Mouse (Mus musculus): ENCODE results near the gene Matk.
A peak's percentile ranks its signal among the peaks of the same experiment; 100 is the strongest.

Matk gene

DNA sequence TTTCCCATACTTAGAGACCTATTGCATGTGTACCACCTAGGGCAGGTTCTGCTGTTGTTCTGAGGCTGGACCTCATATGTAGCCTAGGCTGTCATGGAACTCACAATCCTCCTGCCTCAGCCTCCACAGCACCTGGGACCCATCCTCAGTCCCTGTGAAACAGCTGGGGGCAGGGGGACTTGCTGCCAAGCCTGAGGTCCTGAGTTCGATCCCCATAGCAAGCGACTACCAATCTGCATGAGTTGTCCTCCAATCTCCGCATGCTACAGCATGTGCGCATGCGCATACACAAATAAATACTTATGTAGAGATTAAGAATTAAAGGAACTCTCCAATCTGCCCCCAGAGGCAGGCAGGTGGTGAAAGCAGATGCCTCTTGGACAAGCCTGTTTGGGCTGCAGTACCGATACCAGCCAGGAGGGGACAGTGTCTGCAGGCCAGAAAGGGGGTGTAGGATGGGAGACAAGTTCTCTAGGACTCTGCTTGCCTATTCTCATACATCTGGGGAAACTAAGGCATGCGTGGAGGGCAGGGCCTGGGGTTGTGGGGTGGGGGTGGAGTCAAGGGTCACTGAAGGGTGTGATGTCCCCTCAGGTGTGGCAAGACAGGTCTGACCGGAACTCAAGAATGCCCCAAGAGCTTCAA lies 34.9 kb downstream of the Matk start:
- DNase-seq (ENCODE audit: low spot score): peak; percentile 66

DNA sequence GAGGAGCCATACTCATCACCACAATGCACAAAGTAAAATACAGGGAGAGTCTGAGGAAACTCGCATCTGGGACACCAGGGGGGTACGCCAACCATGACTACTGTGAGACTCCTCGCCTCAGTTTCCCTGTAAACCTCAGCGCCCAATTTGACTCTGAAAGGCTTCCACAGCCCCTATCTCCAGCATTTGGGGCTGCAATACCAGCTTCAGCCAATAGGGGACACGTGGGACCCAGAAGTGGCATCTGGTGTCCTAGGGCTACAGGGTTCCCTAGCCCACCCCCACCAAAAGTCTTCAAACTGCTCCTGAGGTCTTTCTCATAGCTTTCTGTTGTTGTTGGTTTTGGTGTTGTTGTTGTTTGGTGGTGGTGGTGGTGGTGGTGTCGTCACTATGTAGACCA lies 35.9 kb downstream of the Matk start:
- peak; percentile 46 for DNase-seq (ENCODE audit: low spot score)

DNA sequence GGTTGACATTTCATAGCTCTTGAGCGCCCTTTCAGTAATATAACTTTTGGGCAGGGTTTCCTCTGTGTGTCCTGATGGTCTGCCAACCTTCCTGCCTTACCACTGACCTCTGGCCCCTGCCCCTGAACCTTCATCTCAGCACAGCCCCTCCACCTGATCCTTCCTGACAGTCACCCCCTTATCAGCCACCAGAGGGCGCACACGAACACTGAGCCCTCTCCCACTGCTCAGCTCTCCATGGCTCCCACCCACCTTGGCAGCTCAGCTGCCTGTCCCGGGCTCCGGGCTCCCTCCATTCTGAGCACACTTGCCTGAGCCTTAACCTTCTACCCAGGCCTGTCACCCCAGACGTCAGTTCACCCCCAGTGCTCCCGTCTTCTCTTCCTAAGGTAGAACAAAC lies 36.5 kb downstream of the Matk start:
- peak; percentile 74 for DNase-seq (ENCODE audit: low spot score)

DNA sequence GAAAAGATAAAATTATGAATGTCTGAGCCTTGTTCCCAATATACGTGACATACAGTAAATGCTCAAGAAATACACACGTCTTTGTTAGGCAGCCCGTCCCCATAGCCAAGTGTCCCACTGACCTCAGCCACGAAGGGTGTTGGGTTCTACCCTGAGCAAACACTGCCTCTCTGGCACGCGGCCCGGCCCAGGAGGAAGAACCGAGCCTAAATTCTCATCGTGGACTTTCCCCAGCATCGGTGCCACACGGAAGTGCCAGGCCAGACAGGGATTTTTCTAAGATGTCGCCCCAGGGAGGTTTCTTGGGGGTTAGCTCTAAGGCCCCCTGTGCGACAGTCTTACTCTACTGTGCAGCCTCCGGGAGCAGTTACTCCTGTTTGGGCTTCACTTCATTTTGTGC lies 37.1 kb downstream of the Matk start:
- no peak for DNase-seq (ENCODE audit: low spot score)

DNA sequence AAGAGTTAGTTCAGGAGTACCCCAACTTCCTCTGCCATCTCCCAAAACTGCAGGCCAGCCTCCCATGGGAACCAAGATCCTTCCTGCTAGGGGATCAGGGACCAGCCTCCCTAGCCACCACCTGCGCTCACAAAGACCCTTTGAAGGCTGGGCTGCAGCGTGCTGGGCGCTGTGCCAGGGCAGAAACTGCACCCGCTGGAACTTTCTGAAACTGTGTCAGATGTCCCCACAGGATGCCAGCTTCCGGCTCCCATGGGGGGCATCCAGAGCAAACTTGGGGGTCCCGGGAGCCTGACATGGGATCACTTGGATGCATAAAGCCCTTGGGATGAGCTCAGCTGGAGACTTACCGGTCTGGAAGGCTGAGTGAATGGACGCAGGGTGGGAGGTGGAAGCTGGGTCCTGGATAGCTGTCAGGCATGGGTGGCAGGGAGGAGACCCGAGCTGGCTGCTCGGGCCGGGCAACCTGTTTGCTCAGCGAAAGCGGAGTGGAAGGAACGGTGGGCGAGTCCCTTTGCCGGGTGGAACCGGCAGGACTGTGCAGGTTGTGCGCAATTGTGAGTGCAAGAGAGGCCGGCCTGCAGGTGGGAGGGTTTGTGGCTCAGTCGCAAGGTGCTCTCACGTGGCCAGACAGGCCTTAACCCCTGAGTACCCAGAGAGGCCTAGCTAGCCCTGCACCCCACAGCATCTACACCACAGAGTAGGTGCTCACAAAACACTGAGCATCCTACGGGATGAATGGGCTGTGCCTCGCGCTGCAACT lies 38.1 kb downstream of the Matk start:
- no peak for DNase-seq (ENCODE audit: low spot score)

DNA sequence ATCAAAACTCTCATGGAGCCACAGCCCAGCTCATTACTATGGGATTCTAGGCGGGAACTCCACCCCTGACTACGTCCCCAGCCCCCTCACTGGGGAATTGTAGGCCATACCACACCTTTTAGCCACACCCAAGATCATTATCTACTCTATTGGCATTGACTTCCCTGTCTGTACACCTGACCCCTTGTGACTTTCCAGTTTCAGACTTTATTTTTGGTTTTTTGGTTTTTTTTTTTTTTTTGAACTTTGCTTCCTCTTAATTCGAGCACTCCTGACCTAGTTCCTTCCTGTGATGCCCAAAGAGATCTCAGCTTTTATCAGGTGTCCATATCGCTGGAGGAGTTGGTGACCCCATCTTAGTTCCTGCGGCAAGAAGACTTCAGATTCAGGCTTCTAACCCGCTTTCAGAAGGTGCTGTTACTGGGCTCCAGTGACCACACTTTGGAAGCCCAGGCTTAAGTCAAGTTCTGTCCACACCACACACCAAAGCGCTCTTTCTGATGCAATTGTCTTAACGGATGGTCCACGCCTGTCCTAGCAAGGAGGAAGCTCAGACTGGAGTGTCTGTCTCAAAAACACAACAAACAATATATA lies 38.9 kb downstream of the Matk start, which contains the start of gene Tjp3:
TSS of gene Tjp3 (minus strand) at position 71 of the 594 bp plus-strand sequence.
- no peak for DNase-seq (ENCODE audit: low spot score)

DNA sequence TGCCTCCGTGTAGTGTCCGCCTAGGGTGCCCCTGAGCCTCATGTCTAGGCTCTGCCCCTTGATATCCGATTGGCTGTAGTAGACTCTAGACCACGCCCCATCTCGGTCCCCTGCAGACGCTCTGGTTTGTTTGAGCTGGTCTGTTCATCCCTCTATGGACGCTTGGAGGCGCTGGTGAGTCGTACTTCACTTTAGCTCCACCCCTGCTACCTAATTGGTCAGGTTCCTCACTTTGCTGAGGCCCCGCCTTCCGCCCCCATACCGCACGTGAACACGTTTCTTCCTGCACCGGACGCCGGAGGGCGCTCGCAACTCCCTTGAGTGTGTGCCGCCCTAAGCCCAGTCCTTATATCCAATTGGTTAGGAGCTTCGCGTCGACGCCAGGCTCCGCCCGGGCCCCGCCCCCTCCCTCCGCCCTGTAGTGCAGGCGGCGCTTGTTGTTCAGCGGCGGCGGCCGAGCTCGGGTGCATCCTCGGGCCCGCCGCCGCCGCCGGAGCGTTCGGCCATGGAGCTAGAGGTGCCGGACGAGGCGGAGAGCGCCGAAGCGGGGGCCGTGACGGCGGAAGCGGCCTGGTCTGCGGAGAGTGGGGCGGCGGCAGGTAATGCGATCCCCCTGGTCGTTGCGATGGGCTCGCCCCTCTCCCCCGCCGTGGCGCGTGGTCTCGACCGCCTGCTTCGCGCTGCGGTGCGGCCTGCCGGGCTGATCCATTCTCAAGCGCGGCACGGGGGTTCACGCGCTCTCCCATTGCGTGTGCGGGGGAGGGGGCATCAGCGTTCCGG lies 40.0 kb downstream of the Matk start, which contains the start of gene Pip5k1c:
TSS of gene Pip5k1c (plus strand) at position 410 of the 780 bp plus-strand sequence.
- peak; percentile 100 for DNase-seq (ENCODE audit: low spot score)

DNA sequence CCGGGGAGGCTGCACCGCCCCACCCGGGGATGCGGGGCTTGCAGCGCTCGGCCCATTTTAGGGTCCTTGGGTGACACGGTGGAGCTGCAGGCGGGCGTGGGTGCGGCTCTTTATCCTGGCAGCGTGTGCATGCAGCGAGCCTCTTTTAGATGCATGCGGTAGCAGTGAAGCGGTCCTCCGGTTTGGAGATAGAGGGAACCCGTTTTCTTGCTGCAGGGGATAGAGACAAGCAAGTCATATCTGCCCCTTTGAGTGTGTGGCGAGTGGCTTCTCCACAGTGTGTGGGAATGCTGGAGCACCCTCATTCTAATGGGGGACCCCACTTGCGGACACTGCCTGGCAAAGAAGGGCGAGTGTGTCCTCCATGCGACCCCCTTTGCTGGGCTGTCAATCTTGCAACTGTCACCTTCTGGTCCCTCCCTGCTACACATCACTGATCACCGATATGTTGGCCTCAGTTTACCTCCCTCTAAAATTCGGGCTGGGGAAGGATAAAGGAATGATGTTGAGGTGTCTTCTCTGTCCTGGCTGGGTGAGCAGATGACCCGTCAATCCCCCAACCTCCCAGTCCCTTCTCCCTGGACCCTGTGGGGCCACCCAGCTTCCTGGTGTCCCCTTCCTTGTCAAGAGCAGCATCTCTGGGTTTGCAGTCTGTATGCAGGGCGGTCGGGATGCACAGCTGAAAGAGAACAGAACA lies 40.7 kb downstream of the Matk start:
- no peak for DNase-seq (ENCODE audit: low spot score)

DNA sequence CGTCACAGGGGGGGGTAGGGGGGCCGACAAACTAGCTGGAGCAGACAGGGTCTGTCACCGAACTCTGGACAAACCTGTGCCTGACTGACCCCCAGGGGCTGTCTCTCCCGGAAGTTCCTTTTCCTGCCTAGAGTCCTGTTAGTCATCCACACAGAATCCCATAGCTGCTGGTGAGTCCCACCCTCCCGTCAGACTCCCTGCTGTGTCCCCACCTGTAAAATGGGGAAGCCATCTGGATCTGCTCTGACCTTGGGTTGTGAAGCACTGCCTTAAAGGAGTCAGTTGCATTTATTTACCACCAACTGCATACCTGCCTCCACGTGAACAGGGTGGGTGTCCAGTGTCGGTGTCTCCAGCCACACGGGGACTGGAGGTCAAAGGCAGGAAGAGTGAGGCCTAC lies 41.7 kb downstream of the Matk start:
- no peak for DNase-seq (ENCODE audit: low spot score)

DNA sequence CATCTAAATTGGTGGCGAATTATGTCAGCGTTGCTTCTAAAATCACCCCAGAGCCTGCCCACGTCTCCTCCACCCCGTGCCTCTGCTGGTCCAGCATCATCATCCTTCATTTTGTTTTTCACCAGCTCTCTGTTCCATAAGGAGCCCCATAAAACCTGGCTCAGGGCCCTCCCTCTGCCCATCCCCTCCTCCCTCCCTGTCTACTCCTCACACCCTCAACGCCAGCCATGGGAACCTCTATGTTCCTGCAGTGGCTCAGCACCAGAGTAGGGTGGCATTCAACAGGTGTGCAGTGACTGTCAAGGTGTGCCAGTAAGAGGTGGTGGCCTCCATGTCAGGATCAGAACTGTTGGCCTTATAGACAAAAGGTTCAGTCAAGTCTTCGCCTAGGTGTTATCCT lies 42.5 kb downstream of the Matk start:
- no peak for DNase-seq (ENCODE audit: low spot score)

DNA sequence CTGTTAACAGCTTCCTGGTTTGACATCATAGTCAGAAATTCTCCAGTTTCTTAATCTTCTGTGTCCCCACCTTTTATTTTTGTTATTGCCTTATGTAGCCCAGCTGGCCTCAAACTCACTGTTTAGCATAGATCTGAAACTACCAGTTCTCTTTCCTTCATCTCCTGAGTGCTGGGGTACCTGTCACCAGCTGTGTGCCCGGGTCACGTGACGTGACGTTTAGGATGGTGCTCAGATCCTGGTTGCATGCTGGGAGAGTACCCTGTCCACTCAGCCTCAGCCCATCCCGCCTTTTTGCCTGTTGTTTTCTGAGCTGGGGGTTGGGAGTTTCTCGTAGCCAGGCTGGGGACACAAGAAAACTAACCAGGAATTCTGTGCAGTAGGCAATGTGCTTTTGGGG lies 44.5 kb downstream of the Matk start:
- no peak for DNase-seq (ENCODE audit: low spot score)

DNA sequence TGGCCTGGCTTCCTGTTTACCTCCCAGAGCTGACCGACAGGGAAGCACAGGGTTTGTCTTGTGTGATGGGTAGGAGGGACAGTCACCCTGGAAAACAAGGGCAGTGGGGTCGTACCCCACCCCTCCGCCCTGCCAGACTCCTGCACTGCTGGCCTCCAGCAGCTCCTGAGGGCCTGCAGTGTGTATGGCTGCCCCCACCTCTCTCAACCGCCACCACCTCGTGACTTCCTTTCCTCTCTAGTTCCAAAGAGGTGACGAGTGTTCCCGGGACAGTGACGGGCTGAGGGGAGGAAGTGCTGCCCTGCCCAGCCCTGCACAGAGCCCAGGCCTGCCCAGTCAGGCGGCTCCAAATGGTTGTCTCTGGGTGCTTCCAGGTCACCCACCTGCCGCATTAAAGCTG lies 45.1 kb downstream of the Matk start:
- DNase-seq (ENCODE audit: low spot score): no peak

DNA sequence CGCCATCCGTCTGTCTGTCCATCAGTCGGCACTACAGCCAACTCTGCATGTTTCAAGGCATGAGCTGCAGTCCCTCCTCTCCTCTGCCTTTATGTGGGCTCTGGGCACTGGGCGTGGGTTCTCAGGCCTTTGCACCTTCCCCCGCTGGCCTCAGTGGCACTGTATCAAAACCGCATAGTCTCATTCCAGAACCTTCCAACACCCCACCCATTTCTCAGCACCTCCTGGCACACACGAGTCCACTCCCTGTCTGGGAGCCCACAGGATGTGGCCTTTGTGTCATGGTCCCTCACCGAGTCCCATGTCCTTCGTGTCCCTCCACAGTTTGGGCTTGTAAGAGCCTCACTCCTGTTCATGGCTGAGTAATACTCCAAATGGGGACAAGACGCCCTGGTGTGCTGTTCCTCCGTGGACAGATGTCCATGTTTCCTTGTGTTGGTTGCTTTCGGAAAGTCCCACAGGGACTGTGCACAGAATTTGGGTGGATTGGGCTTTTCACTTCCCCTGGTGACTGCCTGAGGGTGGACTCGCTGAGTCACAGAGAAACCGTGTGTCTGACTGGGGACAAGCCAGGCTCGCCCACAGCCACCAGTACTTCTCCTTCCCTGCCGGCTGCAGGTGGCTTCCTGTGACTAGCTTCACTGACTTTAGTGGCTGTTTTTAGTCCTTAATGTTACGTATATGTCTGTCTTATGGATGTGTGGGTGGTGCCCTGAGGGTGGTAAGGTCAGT lies 45.8 kb downstream of the Matk start:
- DNase-seq (ENCODE audit: low spot score): no peak

DNA sequence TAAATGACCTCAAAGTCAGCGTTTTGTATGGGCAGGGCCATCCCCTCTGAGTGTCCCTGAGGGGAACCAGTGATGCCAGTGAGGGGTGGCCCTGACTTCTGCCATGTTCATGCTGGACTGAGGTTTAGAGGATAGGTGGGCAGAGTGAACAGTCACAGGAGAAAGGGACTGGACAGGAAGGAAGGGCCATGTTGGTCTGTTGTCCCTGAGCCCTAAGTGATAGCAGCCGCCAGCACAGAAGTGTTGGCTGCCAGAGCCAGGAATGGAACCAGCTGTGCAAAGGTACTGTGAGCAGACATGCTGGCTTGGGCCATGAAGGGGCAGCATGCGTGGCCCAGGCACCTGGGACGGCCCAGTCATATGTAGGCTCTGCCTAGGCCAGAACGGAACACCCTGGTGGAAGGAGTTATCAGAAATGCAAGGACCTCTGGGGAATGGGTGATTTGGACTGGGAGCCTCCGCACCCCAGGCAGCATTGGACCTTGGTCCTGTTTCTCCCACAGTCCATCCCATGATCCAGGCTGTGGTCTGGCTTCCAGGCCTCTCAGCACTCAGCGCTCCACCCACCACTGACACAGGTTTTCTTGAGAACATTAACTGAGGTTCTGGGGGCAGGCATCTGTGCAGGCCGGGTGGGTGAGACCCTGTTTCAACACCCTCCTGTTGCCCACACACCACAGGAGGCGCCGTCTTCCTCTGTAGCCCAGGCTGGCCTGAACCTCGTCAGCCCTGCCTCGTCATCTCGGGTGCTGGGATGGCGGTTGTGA lies 47.0 kb downstream of the Matk start:
- DNase-seq (ENCODE audit: low spot score): no peak

DNA sequence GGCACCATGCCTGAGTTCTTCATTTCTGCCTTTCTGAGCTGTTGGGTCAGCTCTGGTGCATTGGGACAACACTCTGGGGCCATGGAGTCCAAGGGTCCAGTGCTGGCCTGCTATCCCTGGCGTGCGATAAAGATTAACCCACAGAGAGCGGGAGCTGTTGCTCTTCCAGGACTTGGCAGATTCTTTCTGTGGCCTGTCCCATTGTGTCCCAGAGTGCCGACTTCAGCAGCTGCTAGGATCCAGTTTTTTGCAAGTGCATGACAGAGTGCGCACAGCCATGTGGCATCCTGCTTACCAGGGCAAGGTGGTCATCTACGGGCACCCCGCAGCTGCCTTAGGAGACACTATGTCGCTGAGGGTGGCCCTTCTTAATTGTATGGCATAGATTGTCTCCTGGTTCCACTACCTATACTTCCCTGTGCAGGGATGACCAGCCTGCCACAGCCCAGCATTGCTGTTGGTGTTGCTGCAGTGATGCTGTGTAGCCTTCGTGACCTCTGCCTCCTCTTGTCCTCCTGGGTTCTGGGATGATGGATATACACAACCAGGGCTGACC lies 47.7 kb downstream of the Matk start:
- DNase-seq (ENCODE audit: low spot score): no peak

DNA sequence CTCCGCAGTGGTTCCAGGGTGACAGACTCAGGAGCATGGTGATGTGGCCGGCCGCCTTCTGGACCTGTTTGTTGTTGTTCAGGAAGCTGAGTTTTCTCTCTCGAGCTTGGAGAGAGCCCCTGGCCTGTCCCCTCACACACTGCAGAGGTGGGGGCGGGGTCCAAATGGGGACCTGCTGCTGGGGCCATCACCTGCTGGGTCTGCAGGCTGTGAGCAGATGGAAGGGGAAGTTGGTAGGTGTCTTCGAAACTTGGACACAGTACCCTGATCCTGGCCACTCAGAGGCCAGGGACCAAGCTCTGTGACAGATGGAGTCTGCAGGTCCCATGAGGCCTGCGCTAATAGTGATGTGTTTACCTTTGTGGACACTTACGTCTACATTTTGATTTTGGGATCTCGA lies 48.6 kb downstream of the Matk start:
- no peak for DNase-seq (ENCODE audit: low spot score)

DNA sequence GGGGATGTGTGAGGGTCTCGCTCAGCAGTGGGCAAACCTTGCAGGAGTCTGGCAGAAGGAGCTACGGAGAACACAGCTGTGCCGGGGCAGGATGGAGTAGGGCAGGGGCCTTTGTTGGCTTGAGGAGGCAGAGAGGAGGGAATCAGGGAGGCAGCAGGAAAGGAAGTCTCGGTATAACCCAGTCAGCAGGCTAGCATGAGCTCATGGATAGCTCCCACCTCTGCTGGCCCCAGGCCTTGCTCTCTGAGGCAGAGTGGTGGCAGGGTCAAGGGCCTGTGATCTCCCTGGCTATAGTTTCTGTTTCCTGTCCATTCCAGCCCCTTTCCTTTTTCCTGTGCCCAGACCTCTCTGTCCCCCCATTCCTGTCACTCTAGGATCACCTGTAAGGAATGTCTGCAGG lies 49.6 kb downstream of the Matk start:
- DNase-seq (ENCODE audit: low spot score): no peak

DNA sequence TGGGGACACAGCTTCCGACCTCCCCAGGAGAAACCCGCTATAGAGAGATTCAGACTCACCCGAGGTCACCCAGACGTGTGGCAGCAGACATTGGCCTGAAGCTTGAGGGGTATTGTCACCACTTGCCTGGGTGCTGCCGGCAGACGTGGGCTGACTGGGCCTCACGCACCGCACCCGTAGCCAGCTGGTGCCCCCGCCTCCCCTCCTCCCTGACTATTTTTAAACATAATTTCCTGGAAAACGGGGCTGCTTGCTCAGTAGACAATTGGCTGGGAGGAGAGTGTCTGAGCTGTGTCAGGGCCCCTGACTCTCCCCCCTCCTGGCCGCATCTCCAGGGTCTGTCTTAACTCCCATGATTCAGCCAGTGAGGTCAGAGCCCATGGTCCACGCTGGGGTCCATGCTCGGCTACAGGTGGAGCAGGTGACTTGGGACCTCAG lies 50.1 kb downstream of the Matk start:
- no peak for DNase-seq (ENCODE audit: low spot score)

DNA sequence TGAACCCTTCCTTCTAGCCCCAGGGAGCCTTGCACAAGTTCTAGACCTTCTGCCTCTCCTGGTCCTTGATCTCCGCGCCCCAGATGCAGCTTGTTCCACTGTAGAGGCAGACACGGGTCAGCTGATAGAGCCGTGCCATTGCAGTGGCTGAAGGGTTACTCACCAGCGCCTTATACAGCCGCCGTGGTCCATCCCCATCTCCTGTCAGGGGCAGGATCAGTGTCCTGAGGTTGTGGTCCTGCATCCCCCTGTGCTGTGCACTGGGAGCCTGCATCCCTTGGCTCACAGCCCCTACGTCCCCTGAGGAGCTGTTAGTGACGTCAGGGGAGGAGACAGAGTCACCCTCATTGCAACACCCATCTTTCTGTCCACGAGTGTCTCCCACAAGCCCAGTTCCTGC lies 50.5 kb downstream of the Matk start:
- DNase-seq (ENCODE audit: low spot score): no peak

DNA sequence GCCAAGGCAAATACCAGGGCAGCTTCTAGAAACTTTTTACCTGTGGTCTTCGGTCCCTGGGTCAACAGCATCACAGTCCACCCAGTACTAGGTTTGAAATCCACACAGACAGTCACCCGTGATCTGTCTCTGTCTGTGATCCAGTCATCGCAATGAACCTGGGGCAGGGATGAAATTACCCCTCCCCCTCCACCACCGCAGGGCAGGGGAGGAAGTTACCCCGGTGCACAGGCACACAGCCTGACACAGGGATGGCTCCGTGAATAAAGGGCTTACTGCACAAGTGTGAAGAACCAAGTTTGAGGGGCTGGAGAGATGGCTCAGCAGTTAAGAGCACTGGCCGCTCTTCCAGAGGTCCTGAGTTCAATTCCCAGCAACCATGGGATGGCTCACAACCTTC lies 51.0 kb downstream of the Matk start:
- no peak for DNase-seq (ENCODE audit: low spot score)
